Mouse (Mus musculus): Measurements from ENCODE around the gene 9130230L23Rik. TPM values are rescaled to one million over a fixed set of nuclear protein-coding genes. Genes with fewer than 3 reads are reported as not detected.
"Not testable (repeated sequence)": the region's sequence is repeated elsewhere in the genome, so short reads cannot be mapped to it uniquely, and the experiment has no call there.

Gene 9130230L23Rik
- polyA plus RNA-seq, 1 experiment from 2014 or later = not detected

GRCm38 (mm10) chr5:66001232-66001631 lies 2.9 kb downstream of the 9130230L23Rik start:
- Histone ChIP-seq H3K4me1 (replicated peaks) (peaks cover 13% of the 10 kb centered on the region; the same call in 1 of the 2 replicates), H3K27me3 (no peaks in the 10 kb centered on the region), H3K9ac (no peak overlapping the region), H3K27ac (no peak overlapping the region), H3K4me3 (replicated peaks) (no peak overlapping the region), H3K4me2 (no peak overlapping the region), H3K9me3 (replicated peaks) (no peaks in the 10 kb centered on the region), H3K36me3 (no peaks in the 10 kb centered on the region)
- WGBS (ENCODE audit: insufficient replicate concordance) = 70% methylated on average over 5 of the region's 5 CpGs
- DNase-seq (no peak), ATAC-seq (ENCODE audit: low read depth) (no peak)

- Histone ChIP-seq H3K4me2 (no peak overlapping the region), H3K9me3 (replicated peaks) (no peaks in the 10 kb centered on the region), H3K27me3 (no peaks in the 10 kb centered on the region), H3K4me1 (replicated peaks) (peaks cover 13% of the 10 kb centered on the region; the same call in 1 of the 2 replicates), H3K4me3 (replicated peaks) (no peak overlapping the region), H3K27ac (no peak overlapping the region), H3K36me3 (no peaks in the 10 kb centered on the region), H3K9ac (no peak overlapping the region)
- DNase-seq (no peak), ATAC-seq (ENCODE audit: low read depth) (no peak)
- 36% methylated on average over 6 of the region's 6 CpGs for WGBS (ENCODE audit: insufficient replicate concordance)
These were observed 3.4 kb downstream of the 9130230L23Rik start for GRCm38 (mm10) chr5:66000567-66001125.

- DNase-seq = no peak
- H3K27ac ChIP-seq = no peak overlapping the region
- ATAC-seq (ENCODE audit: low read depth) = no peak
- peaks cover 11% of the 10 kb centered on the region; the same call in 1 of the 2 replicates for H3K4me1 ChIP-seq (replicated peaks)
- H3K4me3 ChIP-seq (replicated peaks) = no peak overlapping the region
- no peak overlapping the region for H3K9ac ChIP-seq
- H3K4me2 ChIP-seq = no peak overlapping the region
- H3K36me3 ChIP-seq = no peaks in the 10 kb centered on the region
- H3K9me3 ChIP-seq (replicated peaks) = no peaks in the 10 kb centered on the region
- H3K27me3 ChIP-seq = no peaks in the 10 kb centered on the region
- WGBS (ENCODE audit: insufficient replicate concordance) = 66% methylated on average over 7 of the region's 7 CpGs
These were observed 4.0 kb downstream of the 9130230L23Rik start for GRCm38 (mm10) chr5:66000074-66000473.

- Histone ChIP-seq H3K36me3 (no peaks in the 10 kb centered on the region), H3K27me3 (no peaks in the 10 kb centered on the region), H3K9ac (no peak overlapping the region), H3K4me2 (no peak overlapping the region), H3K27ac (no peak overlapping the region), H3K4me1 (replicated peaks) (peaks cover 5% of the 10 kb centered on the region; the same call in 1 of the 2 replicates), H3K9me3 (replicated peaks) (no peaks in the 10 kb centered on the region), H3K4me3 (replicated peaks) (no peak overlapping the region)
- no peak for ATAC-seq (ENCODE audit: low read depth)
- DNase-seq = no peak
- WGBS (ENCODE audit: insufficient replicate concordance) = 64% methylated on average over 7 of the region's 7 CpGs
These were observed 5.0 kb downstream of the 9130230L23Rik start for GRCm38 (mm10) chr5:65999106-65999505.

GRCm38 (mm10) chr5:65997813-65998212 lies 6.3 kb downstream of the 9130230L23Rik start:
- no peaks in the 10 kb centered on the region for H3K4me1 ChIP-seq (replicated peaks)
- ATAC-seq (ENCODE audit: low read depth) (no peak), DNase-seq (no peak)
- no peak overlapping the region for H3K4me2 ChIP-seq
- no peak overlapping the region for H3K9ac ChIP-seq
- H3K9me3 ChIP-seq (replicated peaks) = no peaks in the 10 kb centered on the region
- H3K27ac ChIP-seq = no peak overlapping the region
- no peak overlapping the region for H3K4me3 ChIP-seq (replicated peaks)
- H3K36me3 ChIP-seq = no peaks in the 10 kb centered on the region
- H3K27me3 ChIP-seq = no peaks in the 10 kb centered on the region

- Histone ChIP-seq H3K9ac (no peak overlapping the region), H3K27ac (no peak overlapping the region), H3K36me3 (no peaks in the 10 kb centered on the region), H3K4me3 (replicated peaks) (no peak overlapping the region), H3K4me2 (no peak overlapping the region), H3K27me3 (no peaks in the 10 kb centered on the region), H3K4me1 (replicated peaks) (no peaks in the 10 kb centered on the region), H3K9me3 (replicated peaks) (no peaks in the 10 kb centered on the region)
- WGBS (ENCODE audit: insufficient replicate concordance) = 56% methylated on average over 6 of the region's 6 CpGs
- DNase-seq = no peak
- ATAC-seq (ENCODE audit: low read depth) = no peak
These were observed 9.4 kb downstream of the 9130230L23Rik start for GRCm38 (mm10) chr5:65994643-65995042.

- Histone ChIP-seq H3K4me1 (replicated peaks) (no peaks in the 10 kb centered on the region), H3K27me3 (no peaks in the 10 kb centered on the region), H3K36me3 (no peaks in the 10 kb centered on the region), H3K27ac (no peak overlapping the region), H3K9me3 (replicated peaks) (no peaks in the 10 kb centered on the region), H3K4me2 (no peak overlapping the region), H3K4me3 (replicated peaks) (no peak overlapping the region), H3K9ac (no peak overlapping the region)
- 49% methylated on average over 2 of the region's 2 CpGs for WGBS (ENCODE audit: insufficient replicate concordance)
- ATAC-seq (ENCODE audit: low read depth) (no peak), DNase-seq (no peak)
These were observed 12.9 kb downstream of the 9130230L23Rik start for GRCm38 (mm10) chr5:65991191-65991590.

GRCm38 (mm10) chr5:65987004-65987403 lies 17.1 kb downstream of the 9130230L23Rik start:
- H3K9ac ChIP-seq; DNase-seq; H3K27ac ChIP-seq; H3K4me3 ChIP-seq (replicated peaks); H3K27me3 ChIP-seq; ATAC-seq (ENCODE audit: low read depth); H3K9me3 ChIP-seq (replicated peaks); H3K4me2 ChIP-seq; H3K4me1 ChIP-seq (replicated peaks); H3K36me3 ChIP-seq: not testable (repeated sequence)
- 55% methylated on average over 3 of the region's 3 CpGs for WGBS (ENCODE audit: insufficient replicate concordance)

GRCm38 (mm10) chr5:65986426-65986825 lies 17.7 kb downstream of the 9130230L23Rik start:
- ATAC-seq (ENCODE audit: low read depth) (no peak), DNase-seq (no peak)
- Histone ChIP-seq H3K27ac (no peak overlapping the region), H3K9me3 (replicated peaks) (no peaks in the 10 kb centered on the region), H3K4me2 (no peak overlapping the region), H3K4me1 (replicated peaks) (no peaks in the 10 kb centered on the region), H3K36me3 (no peaks in the 10 kb centered on the region), H3K27me3 (no peaks in the 10 kb centered on the region), H3K9ac (no peak overlapping the region), H3K4me3 (replicated peaks) (no peak overlapping the region)
- 69% methylated on average over 5 of the region's 5 CpGs for WGBS (ENCODE audit: insufficient replicate concordance)

GRCm38 (mm10) chr5:65975731-65976130 lies 28.4 kb downstream of the 9130230L23Rik start:
- H3K4me1 ChIP-seq (replicated peaks) = no peaks in the 10 kb centered on the region
- WGBS (ENCODE audit: insufficient replicate concordance) = 77% methylated on average over 13 of the region's 13 CpGs
- ATAC-seq (ENCODE audit: low read depth) (no peak), DNase-seq (no peak)
- H3K4me2 ChIP-seq = no peak overlapping the region
- H3K27ac ChIP-seq = no peak overlapping the region
- no peak overlapping the region for H3K4me3 ChIP-seq (replicated peaks)
- no peaks in the 10 kb centered on the region for H3K36me3 ChIP-seq
- no peaks in the 10 kb centered on the region for H3K9me3 ChIP-seq (replicated peaks)
- no peak overlapping the region for H3K9ac ChIP-seq
- no peaks in the 10 kb centered on the region for H3K27me3 ChIP-seq

- Histone ChIP-seq H3K27me3 (no peaks in the 10 kb centered on the region), H3K4me3 (replicated peaks) (no peak overlapping the region), H3K27ac (no peak overlapping the region), H3K36me3 (no peaks in the 10 kb centered on the region), H3K9me3 (replicated peaks) (no peaks in the 10 kb centered on the region), H3K4me1 (replicated peaks) (no peaks in the 10 kb centered on the region), H3K4me2 (no peak overlapping the region), H3K9ac (no peak overlapping the region)
- ATAC-seq (ENCODE audit: low read depth) (no peak), DNase-seq (no peak)
- WGBS (ENCODE audit: insufficient replicate concordance) = 44% methylated on average over 2 of the region's 2 CpGs
These were observed 30.9 kb downstream of the 9130230L23Rik start for GRCm38 (mm10) chr5:65973189-65973588.

GRCm38 (mm10) chr5:65968004-65968403 lies 36.1 kb downstream of the 9130230L23Rik start:
- no peak overlapping the region for H3K4me2 ChIP-seq
- no peak for ATAC-seq (ENCODE audit: low read depth)
- no peak overlapping the region for H3K9ac ChIP-seq
- H3K4me1 ChIP-seq (replicated peaks) = no peaks in the 10 kb centered on the region
- no peaks in the 10 kb centered on the region for H3K9me3 ChIP-seq (replicated peaks)
- no peaks in the 10 kb centered on the region for H3K36me3 ChIP-seq
- 79% methylated on average over 3 of the region's 3 CpGs for WGBS (ENCODE audit: insufficient replicate concordance)
- no peak overlapping the region for H3K4me3 ChIP-seq (replicated peaks)
- no peaks in the 10 kb centered on the region for H3K27me3 ChIP-seq
- no peak for DNase-seq
- no peak overlapping the region for H3K27ac ChIP-seq

Data from liver, embryonic 13.5 days (tissue).